Mouse (Mus musculus) heart, postnatal 0 days (tissue): Measurements from ENCODE around the gene Nrn1. TPM values are rescaled to one million over a fixed set of nuclear protein-coding genes. Genes with fewer than 3 reads are reported as not detected.

Experiments
- ATAC-seq: fragments of 200-750 bp; cut with Nextera tagmentation; 2 replicates; pipeline ENCODE4 v1.8.0; 2017; ENCODE audit warnings: low read depth, moderate number of reproducible peaks, moderate library complexity; ENCODE audit not compliant: insufficient read depth
- DNase-seq: peaks from one replicate; pipeline ENCODE4 v3.0.0-alpha.2; 2016; ENCODE audit warnings: low spot score
- H3K27ac ChIP-seq: fragments of 300-500 bp; sonication (generic); 2 replicates; pipeline ENCODE4 v1.5.1; 2014; ENCODE audit warnings: low read depth, mild to moderate bottlenecking
- H3K27me3 ChIP-seq: fragments of 300-500 bp; sonication (generic); 2 replicates; pipeline ENCODE4 v1.6.1; 2014; ENCODE audit warnings: low read length, mixed read lengths; ENCODE audit not compliant: control insufficient read depth, insufficient read depth
- H3K36me3 ChIP-seq: fragments of 300-500 bp; sonication (generic); replicated peaks from 2 replicates; pipeline ENCODE4 v1.6.1; 2014; ENCODE audit warnings: low read length, mixed read lengths; ENCODE audit not compliant: control insufficient read depth, insufficient read depth
- H3K4me1 ChIP-seq: fragments of 300-500 bp; sonication (generic); 2 replicates; pipeline ENCODE4 v1.6.1; 2014; ENCODE audit warnings: antibody characterized with exemption; ENCODE audit not compliant: control insufficient read depth, insufficient read depth
- H3K4me2 ChIP-seq: fragments of 300-500 bp; sonication (generic); 2 replicates; pipeline ENCODE4 v1.6.1; 2014; ENCODE audit warnings: low read depth, mild to moderate bottlenecking, low read length, moderate library complexity
- H3K4me3 ChIP-seq: fragments of 300-500 bp; sonication (generic); 2 replicates; pipeline ENCODE4 v1.5.1; 2014; ENCODE audit warnings: low read depth, low read length
- H3K9ac ChIP-seq: fragments of 300-500 bp; sonication (generic); replicated peaks from 2 replicates; pipeline ENCODE4 v1.6.1; 2014; ENCODE audit warnings: low read depth, low read length, mixed read lengths
- H3K9me3 ChIP-seq: fragments of 300-500 bp; sonication (generic); replicated peaks from 2 replicates; pipeline ENCODE4 v1.6.1; 2016; ENCODE audit warnings: low read length; ENCODE audit not compliant: control insufficient read depth
- CTCF ChIP-seq: IDR thresholded peaks from 2 replicates; pipeline ENCODE4 v1.5.1; 2016; ENCODE audit warnings: antibody characterized with exemption, control low read depth, low read depth
- EP300 ChIP-seq: IDR thresholded peaks from 2 replicates; pipeline ENCODE4 v1.6.1; 2016; ENCODE audit warnings: antibody characterized with exemption, low read depth
- WGBS: fragments of 180-500 bp; shearing (Covaris S2); extraction: QIAGEN DNeasy Blood & Tissue Kit; methylation state at CpG from one replicate; pipeline ENCODE4 v1.1.7; 2014; 5-methylcytosine and 5-hydroxymethylcytosine counted together
- polyA plus RNA-seq: library from polyadenylated mRNA; unstranded; fragments of >200 nt; fragmentation: Nextera tagmentation; extraction: Ambion mirVana; gene quantifications from 2 replicates; pipeline ENCODE4 v1.2.1, GENCODE M21; 2015
- total RNA-seq: library from RNA; depleted of rRNA; stranded (reverse); fragments of >200 nt; gene quantifications from 2 replicates; pipeline ENCODE4 v1.2.3, GENCODE M21; 2014; ENCODE audit warnings: low replicate concordance

Nrn1 gene
- total and polyA plus RNA-seq, 2 experiments from 2014 or later = 2.8 to 6.4 TPM

DNA sequence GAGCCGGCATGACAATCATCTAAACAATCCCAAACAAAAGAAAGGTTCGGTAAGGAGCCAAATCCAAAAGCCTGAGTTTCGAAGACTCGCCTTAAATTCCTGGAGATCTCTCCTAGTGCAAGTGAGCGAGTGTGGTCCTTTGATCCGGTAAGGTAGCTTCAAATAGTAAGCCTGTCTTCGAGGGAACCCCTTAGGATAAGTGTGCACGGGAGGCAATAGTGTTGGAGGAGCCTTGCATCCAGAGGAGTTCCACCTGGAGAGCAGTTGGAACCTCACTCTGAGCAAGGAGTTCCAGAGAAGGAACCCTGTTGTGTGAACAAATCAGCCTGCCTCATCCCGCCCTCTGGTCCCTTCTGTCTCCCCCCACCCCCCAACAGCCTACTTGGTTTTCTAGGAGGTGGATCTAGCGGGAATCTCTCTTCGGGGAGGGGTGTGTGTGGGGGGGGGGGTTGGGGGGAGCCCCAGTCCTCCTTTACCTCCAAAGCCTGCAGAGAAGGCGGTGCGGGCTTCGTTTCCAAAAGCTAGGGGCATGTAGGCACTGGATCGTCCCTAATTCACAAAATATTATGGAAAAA, 11.1 kb downstream of the Nrn1 start:
- TF ChIP-seq CTCF (no peak), EP300 (no peak)
- H3K4me2 ChIP-seq = no peak overlapping the region
- H3K4me1 ChIP-seq = no peaks in the 10 kb centered on the region
- no peaks in the 10 kb centered on the region for H3K9me3 ChIP-seq
- no peak overlapping the region for H3K4me3 ChIP-seq
- no peak overlapping the region for H3K9ac ChIP-seq
- 5% methylated on average over 15 of the region's 15 CpGs for WGBS
- no peaks in the 10 kb centered on the region for H3K36me3 ChIP-seq
- peaks cover 89% of the 10 kb centered on the region for H3K27me3 ChIP-seq
- DNase-seq (no peak), ATAC-seq (no peak)
- no peak overlapping the region for H3K27ac ChIP-seq

DNA sequence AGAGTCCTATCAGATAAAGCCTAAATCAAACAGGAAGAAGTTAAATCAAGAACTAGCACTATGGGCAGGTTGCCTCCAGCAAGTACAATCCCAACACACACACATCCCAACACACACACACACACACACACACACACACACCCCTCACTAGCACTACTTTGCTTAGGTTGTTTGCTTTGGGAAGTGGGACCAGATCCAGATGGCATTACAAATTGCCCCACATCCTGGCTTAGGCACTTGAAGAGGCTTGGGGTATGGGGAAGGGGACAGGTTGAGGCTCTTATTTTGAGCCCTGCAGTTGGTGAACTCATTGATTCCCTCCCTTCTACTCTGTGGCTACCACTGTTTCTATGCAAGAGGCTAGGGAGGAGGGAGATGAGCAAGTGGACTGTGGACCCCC, 12.6 kb downstream of the Nrn1 start:
- H3K4me2 ChIP-seq = no peak overlapping the region
- H3K9ac ChIP-seq = no peak overlapping the region
- no peaks in the 10 kb centered on the region for H3K9me3 ChIP-seq
- H3K36me3 ChIP-seq = no peaks in the 10 kb centered on the region
- DNase-seq = no peak
- H3K4me3 ChIP-seq = no peak overlapping the region
- peaks cover 2% of the 10 kb centered on the region; the same call in 1 of the 2 replicates for H3K4me1 ChIP-seq
- no peak overlapping the region for H3K27ac ChIP-seq
- H3K27me3 ChIP-seq = peaks cover 76% of the 10 kb centered on the region
- TF ChIP-seq CTCF (no peak), EP300 (no peak)
- no peak for ATAC-seq

DNA sequence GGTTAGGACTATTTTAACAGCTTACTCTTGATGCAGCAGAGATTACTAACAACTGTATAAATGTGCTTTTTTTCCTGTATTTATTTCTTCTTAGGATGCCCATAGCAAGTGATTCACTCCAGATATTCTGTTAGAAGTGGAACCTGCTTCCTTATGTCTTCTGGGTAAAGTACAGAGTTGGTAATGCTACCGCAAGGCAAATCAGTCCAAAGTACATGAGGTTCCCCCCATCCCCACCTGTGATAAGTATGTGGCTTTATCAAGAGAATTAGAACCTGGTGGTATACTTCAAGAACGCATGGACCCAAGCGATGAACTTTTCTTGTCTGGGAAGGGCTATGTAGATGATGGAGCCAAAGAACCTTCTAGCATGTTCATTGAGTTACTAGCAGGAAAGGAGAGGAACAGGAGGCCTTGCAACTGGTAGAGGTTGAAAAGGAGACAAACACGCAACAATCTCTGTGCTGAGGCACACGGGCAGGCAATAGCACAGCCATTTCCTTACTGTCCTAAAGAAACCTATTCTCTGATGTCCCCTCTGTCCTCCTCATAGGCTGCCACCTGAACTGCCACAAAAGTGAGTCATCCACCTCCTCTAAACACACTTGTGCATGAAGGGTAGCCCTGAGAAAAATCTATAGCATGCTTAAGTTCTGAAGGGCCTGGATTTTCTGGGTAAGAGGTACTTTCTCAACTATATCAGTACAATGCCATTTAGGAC, 14.5 kb downstream of the Nrn1 start:
- TF ChIP-seq EP300 = no peak
- TF ChIP-seq CTCF = no peak

DNA sequence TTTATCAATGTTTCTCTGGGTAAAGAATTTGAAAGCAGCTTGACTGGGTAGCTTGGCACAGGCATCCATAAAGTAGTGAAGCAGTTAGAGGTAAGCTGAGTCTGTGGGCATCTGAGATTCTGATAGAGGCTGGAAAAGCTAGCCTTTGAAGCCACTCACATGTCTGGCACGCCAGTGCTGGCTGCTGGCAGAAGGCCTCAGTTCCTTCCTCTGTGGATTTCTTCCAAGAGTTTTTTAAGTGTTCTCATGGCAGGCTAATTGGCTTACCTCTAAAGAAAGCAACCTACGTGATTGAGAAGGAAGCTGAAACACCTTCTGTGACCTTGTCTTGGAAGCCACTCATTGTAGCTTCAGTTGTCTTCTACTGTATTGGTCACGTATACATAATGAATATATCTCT, 17.6 kb downstream of the Nrn1 start:
- peaks cover 27% of the 10 kb centered on the region for H3K27me3 ChIP-seq
- ATAC-seq (no peak), DNase-seq (no peak)
- H3K9me3 ChIP-seq = no peaks in the 10 kb centered on the region
- H3K4me1 ChIP-seq = peaks cover 3% of the 10 kb centered on the region; the same call in 1 of the 2 replicates
- no peak overlapping the region for H3K4me2 ChIP-seq
- TF ChIP-seq EP300 = no peak
- no peak for TF ChIP-seq CTCF
- H3K9ac ChIP-seq = no peak overlapping the region
- no peak overlapping the region for H3K4me3 ChIP-seq
- H3K36me3 ChIP-seq = no peaks in the 10 kb centered on the region
- H3K27ac ChIP-seq = no peak overlapping the region
- 39% methylated on average over 3 of the region's 3 CpGs for WGBS

More for the DNA sequence above, 14.5 kb downstream of the Nrn1 start:
- no peak overlapping the region for H3K4me3 ChIP-seq
- DNase-seq = no peak
- H3K9ac ChIP-seq = no peak overlapping the region
- no peak overlapping the region for H3K4me2 ChIP-seq
- ATAC-seq = no peak
- peaks cover 3% of the 10 kb centered on the region; the same call in 1 of the 2 replicates for H3K4me1 ChIP-seq
- no peak overlapping the region for H3K27ac ChIP-seq
- 88% methylated on average over 5 of the region's 5 CpGs for WGBS
- H3K9me3 ChIP-seq = no peaks in the 10 kb centered on the region
- no peaks in the 10 kb centered on the region for H3K36me3 ChIP-seq
- peaks cover 58% of the 10 kb centered on the region for H3K27me3 ChIP-seq

DNA sequence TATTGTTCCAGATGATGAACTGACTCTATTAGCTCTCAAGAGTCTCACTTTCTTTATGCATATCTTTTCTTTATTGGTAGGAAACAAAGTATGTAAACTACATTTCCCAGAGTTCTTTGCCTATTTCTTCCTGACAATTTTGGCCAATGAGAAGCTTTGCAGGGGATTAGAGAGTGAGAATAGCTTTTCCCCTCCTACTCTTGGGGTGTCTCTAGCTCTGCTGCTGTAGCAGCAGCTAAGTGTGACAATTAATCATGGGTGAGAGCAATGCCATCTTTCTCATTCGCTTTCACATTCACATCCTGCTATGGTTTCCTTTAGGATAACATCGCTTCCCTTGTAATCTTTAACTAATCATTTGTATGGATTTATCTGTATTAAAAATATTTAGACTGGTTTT, 18.2 kb downstream of the Nrn1 start:
- no peak overlapping the region for H3K9ac ChIP-seq
- H3K27me3 ChIP-seq = peaks cover 20% of the 10 kb centered on the region
- no peak for ATAC-seq
- no peak for TF ChIP-seq EP300
- TF ChIP-seq CTCF = no peak
- 43% methylated on average over 2 of the region's 2 CpGs for WGBS
- H3K4me1 ChIP-seq = peaks cover 3% of the 10 kb centered on the region; the same call in 1 of the 2 replicates
- no peaks in the 10 kb centered on the region for H3K36me3 ChIP-seq
- H3K9me3 ChIP-seq = no peaks in the 10 kb centered on the region
- H3K27ac ChIP-seq = no peak overlapping the region
- no peak for DNase-seq
- H3K4me2 ChIP-seq = no peak overlapping the region
- no peak overlapping the region for H3K4me3 ChIP-seq
